Mouse (Mus musculus): ENCODE measurements around the gene Gm8050. TPM values are rescaled to one million over a fixed set of nuclear protein-coding genes. Genes with fewer than 3 reads are reported as not detected.
"Not testable (repeated sequence)": the region's sequence is repeated elsewhere in the genome, so short reads cannot be mapped to it uniquely, and the experiment has no call there.

The Gm8050 gene
- not detected for polyA plus RNA-seq (2012; fragmentation: generic; extraction: Trizol)

DNA sequence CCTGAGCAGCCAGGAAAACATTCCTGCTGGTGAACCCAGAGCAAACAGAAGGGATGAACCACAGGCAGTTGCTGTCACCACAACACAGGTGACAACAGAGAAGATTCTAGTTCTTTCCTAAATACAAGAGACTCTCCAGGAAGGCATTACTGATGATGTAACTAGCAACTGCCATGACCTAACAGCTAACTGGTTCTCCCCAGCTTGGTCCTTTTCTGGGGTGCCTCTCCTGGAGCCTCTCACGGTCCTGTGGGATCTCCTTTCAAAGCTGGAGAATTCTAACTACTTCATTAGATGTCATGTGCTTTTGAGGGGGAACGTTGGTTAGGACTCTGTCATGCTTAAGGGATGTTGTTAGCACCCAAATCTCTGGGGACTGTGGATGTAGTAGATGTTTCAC lies at the start of gene Gm8050:
TSS of gene Gm8050 (minus strand) at position 101 of the 400 bp plus-strand sequence.
- H3K4me2 ChIP-seq (ENCODE audit: low read depth); H3K36me3 ChIP-seq (ENCODE audit: control insufficient read depth, insufficient read depth); H3K79me2 ChIP-seq (ENCODE audit: control insufficient read depth, insufficient read depth); H3ac ChIP-seq (ENCODE audit: control insufficient read depth, insufficient read length); H3K4me3 ChIP-seq; H3K27me3 ChIP-seq (ENCODE audit: control insufficient read depth, insufficient read depth, insufficient read length): not testable (repeated sequence)

DNA sequence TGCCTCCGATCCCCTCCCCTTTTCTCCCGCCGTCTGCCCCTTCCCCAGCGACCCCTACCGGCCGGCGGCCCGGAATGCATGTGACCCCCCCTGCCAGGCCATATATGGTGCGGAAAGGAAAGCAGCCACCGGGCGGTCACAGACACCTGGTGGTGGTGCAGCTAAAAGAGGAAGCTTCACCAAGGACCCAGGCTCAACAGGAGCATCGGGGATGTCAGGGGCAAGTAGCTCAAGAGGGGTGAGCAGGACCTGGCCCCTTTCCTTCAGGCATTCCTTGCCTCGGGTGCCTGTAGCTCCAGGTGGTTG lies 37.1 kb upstream of the Gm8050 start:
- not testable (repeated sequence) for H3K36me3 ChIP-seq (ENCODE audit: control insufficient read depth, insufficient read depth); H3K4me2 ChIP-seq (ENCODE audit: low read depth)
- H3K4me3 ChIP-seq, result peak overlapping the region; percentile 16

DNA sequence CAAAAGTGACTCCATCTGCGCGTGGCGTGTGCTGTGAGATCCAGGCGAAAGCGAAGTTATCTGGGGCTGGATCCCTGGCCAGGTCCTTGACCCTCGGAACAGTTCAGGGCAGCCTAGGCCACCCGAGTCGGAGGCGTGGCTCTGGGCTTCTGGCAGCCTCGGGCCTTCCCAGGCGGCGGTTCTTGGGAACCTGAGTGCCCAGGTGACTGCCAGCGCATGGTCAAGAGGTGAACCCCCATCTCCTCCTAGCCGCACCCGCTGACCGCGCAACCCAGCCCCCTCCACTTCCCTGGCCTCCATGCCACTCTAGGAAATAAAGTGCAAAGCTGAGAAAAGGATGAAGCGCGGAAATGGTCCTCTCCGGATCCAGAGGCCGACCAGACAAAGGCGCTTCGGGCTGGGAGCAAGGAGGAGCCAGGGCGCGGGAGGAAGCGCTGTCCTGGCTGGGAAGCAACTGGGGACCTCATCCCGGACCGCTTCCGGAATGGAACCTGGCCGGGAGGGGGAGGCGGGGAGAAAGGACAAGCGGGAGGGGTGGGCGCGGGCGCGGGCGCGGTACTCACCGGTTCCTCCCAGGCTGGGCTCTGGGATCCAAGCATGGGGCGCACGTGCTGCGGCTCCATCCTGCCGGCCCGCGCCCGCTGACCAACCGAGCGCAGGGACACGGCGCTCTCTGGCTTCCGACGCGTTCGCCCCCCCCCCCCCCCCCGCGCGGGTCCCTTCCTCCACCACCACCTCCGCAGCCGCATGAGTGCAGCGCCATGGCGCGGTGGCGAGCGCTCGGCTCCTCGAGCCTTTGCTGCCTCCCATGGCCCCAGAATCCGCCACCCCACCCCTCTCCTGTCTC lies 36.6 kb upstream of the Gm8050 start:
- H3K79me2 ChIP-seq (ENCODE audit: control insufficient read depth, insufficient read depth); H3ac ChIP-seq (ENCODE audit: control insufficient read depth, insufficient read length); H3K27me3 ChIP-seq (ENCODE audit: control insufficient read depth, insufficient read depth, insufficient read length); H3K36me3 ChIP-seq (ENCODE audit: control insufficient read depth, insufficient read depth): not testable (repeated sequence)
- H3K4me2 ChIP-seq (ENCODE audit: low read depth), result peak overlapping the region; percentile 42
- H3K4me3 ChIP-seq, result peak overlapping the region; percentile 16

More for the DNA sequence above, 37.1 kb upstream of the Gm8050 start:
- H3ac ChIP-seq (ENCODE audit: control insufficient read depth, insufficient read length); H3K79me2 ChIP-seq (ENCODE audit: control insufficient read depth, insufficient read depth); H3K27me3 ChIP-seq (ENCODE audit: control insufficient read depth, insufficient read depth, insufficient read length): not testable (repeated sequence)

DNA sequence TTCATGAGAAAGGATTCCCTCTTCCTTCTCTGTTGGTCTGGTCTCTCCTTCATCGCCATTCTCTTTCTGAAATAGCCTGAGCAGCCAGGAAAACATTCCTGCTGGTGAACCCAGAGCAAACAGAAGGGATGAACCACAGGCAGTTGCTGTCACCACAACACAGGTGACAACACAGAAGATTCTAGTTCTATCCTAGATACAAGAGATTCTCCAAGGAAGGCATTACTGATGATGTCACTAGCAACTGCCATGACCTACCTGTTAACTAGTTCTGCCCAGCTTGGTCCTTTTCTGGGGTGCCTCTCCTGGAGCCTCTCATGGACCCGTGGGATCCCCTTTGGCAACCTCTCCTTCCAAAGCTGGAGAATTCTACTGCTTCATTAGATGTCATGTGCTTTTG lies 22.2 kb upstream of the Gm8050 start, which contains the start of gene Gm3636:
TSS of gene Gm3636 (minus strand) at position 101 of the 400 bp plus-strand sequence.
- not testable (repeated sequence) for H3ac ChIP-seq (ENCODE audit: control insufficient read depth, insufficient read length)

DNA sequence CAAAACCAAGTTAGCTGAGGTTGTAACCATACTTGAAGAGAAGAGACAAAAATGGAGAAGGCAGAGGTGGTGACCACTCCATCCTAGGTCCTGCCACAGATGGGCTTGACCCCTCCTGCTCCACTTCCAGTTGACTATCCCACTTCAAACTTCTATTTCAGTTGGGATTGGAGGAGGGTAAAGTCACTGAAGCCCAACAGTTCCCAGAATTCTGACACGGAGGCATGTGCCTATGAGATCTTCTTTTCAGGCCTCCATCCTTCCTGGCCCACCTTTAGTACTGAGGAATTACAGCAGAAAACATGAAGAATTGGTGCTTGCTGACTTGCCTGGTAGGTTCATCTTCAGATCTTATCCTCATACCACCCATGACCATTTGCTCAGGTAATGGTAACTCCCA lies 36.0 kb downstream of the Gm8050 start, which contains the start of gene Gm10251:
TSS of gene Gm10251 (minus strand) at position 101 of the 400 bp plus-strand sequence.
- not testable (repeated sequence) for H3K79me2 ChIP-seq (ENCODE audit: control insufficient read depth, insufficient read depth); H3K27me3 ChIP-seq (ENCODE audit: control insufficient read depth, insufficient read depth, insufficient read length); H3K4me3 ChIP-seq; H3K4me2 ChIP-seq (ENCODE audit: low read depth); H3K36me3 ChIP-seq (ENCODE audit: control insufficient read depth, insufficient read depth); H3ac ChIP-seq (ENCODE audit: control insufficient read depth, insufficient read length)

More for the DNA sequence above, 22.2 kb upstream of the Gm8050 start, which contains the start of gene Gm3636:
- not testable (repeated sequence) for H3K4me2 ChIP-seq (ENCODE audit: low read depth); H3K4me3 ChIP-seq; H3K27me3 ChIP-seq (ENCODE audit: control insufficient read depth, insufficient read depth, insufficient read length); H3K79me2 ChIP-seq (ENCODE audit: control insufficient read depth, insufficient read depth); H3K36me3 ChIP-seq (ENCODE audit: control insufficient read depth, insufficient read depth)

Other genes starting within 250 kb of the Gm8050 start
- gene Gm8356, start 183.0 kb downstream of the Gm8050 start, polyA plus RNA-seq (2012; fragmentation: generic; extraction: Trizol), result not detected
- not detected for gene Gm3629, start 129.6 kb downstream of the Gm8050 start, polyA plus RNA-seq (2012; fragmentation: generic; extraction: Trizol)
- gene Gm3460, start 97.8 kb downstream of the Gm8050 start, polyA plus RNA-seq (2012; fragmentation: generic; extraction: Trizol), result not detected
- not detected for gene Gm10251, start 36.1 kb downstream of the Gm8050 start, polyA plus RNA-seq (2012; fragmentation: generic; extraction: Trizol)
- 0.55 TPM for gene Gm3636, start 22.1 kb upstream of the Gm8050 start, polyA plus RNA-seq (2012; fragmentation: generic; extraction: Trizol)
- gene Gm8362, start 54.2 kb upstream of the Gm8050 start, polyA plus RNA-seq (2012; fragmentation: generic; extraction: Trizol), result not detected
- not detected for gene Gm3642, start 120.1 kb upstream of the Gm8050 start, polyA plus RNA-seq (2012; fragmentation: generic; extraction: Trizol)
- not detected for gene Gm3667, start 169.7 kb upstream of the Gm8050 start, polyA plus RNA-seq (2012; fragmentation: generic; extraction: Trizol)

Data from myocyte (in vitro differentiated cells).